Mouse (Mus musculus): ENCODE results near the gene Olfr350.

Gene Olfr350

DNA sequence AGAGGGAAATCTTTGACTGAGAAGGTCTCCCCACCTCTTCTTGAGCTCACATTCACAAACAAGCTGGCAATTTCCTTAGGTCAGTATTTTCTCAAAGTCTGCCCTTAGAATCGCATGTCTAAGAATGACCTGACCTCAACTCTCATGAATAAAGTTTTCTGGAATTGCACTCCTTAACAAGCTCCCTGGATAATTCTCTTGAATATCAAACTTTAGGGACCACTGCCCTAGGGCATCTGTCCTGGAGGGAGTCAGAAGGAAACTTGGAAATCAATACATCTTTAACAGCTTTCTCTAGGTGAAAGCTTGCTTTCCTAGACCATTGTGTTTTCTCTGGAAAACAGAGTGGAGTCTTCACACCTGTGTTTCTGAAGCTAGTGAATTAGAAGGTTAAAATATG is at the start of gene Olfr350:
TSS of gene Olfr350 (plus strand) at position 301 of the 400 bp plus-strand sequence.
- no peak for DNase-seq (ENCODE audit: low spot score)

DNA sequence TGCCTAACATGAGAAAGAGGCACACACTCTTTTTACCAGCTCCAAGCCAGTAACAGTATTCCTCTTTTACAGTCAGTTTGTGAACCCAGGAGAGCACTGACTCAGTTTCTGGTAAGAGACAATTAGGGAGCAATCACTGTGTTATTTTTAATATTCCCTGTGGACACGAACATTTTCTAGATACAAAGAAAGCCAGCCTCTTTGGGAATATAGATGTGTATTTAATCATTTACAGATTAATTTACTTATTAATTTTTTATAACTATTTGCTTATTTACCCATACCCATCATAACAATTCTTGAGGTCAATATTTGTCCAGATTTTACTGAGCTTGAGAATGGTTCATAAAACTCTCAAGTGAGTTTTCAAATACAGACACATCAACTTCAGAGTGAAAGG is 29.2 kb upstream of the Olfr350 start, which contains the start of gene Olfr3:
TSS of gene Olfr3 (minus strand) at position 101 of the 400 bp plus-strand sequence.
- DNase-seq (ENCODE audit: low spot score), result no peak

DNA sequence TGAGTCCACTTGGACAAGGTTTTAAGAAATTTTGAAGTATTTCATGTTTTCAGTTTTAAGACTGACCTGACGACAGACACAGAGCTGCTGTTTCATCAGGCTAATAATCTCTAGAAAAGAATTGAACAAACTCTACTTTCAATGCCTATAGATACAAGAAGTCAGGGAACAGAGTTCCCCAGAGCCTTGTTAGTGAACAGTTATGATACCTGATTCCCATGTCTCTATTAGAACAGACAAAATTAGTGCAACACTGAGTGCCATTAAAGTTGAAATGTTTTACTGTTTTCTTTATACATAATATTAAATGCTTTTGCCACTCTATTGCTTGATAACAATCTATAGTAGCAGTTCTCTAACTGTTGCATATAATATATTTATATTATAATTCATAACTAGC is 16.4 kb downstream of the Olfr350 start, which contains the start of gene Olfr351:
TSS of gene Olfr351 (minus strand) at position 101 of the 400 bp plus-strand sequence.
- no peak for DNase-seq (ENCODE audit: low spot score)

DNA sequence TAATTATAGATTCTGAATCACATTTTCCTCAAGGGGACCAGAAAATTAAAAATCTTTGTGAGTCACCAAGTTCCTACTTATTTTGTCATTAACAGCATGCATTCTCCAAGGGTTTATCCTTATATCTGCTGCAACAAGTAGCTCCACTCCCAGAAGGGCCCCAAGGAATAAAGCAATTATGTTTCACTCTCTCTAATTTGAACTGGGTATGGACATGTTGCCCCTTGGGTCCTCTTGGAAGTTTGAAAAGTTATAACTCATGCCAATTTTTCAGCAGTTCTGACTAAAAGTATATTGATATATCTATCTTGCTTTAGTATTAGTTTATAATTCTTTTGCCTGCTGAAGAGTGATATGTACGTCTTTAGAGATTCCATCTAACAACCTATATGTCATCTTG is 22.1 kb downstream of the Olfr350 start, which contains the start of gene Olfr352:
TSS of gene Olfr352 (plus strand) at position 301 of the 400 bp plus-strand sequence.
- DNase-seq (ENCODE audit: low spot score), result no peak

DNA sequence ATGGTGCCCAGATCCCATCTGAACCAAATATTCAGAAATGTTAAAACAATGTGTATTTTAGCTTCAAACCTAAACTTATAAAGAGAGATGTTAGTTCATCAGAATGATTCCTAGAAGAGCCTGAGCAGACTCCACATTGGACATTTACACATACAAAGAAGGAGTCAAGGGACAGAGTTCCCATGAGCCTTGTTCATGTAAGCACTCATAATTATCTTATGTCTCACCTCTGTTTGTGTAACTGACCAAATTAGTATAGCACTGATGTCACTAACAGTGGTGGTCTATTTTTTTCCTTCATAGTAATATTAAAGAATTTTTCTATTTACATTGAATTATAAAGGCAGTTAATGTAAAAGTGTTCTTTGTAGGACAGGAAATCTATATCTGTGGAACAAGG is 46.7 kb downstream of the Olfr350 start, which contains the start of gene Olfr353:
TSS of gene Olfr353 (minus strand) at position 101 of the 400 bp plus-strand sequence.
- DNase-seq (ENCODE audit: low spot score), result no peak

DNA sequence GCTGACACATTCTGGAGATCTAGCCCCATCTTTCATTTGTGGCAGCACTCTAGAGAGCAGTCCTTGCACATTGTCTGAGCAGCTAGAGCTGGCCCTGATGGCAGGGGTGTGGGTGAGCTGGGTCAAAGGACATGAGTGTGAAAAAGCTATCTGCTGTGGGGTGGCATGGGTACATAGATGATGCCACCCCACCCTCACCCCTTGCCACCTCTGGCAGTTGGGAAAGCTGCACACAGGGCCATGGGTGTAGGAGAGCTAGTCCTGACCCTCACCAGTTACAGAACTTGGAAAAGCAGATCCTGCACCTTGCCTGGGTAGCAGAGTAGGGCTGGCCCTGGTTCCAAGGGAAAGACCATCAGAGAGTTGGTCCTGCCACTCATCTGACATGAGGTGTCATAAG is 51.0 kb downstream of the Olfr350 start:
- DNase-seq (ENCODE audit: low spot score), result no peak
